Mouse (Mus musculus) layer of hippocampus, adult 2 months (tissue): ENCODE results near the gene Olfr90. TPM values are rescaled to one million over a fixed set of nuclear protein-coding genes. Genes with fewer than 3 reads are reported as not detected.
A peak's percentile ranks its signal among the peaks of the same experiment; 100 is the strongest.

ENCODE experiments used
- DNase-seq, 2 experiments: peaks; one replicate each; pipeline ENCODE4 v3.0.0; 2022; ENCODE audit warnings: low spot score in 2 of 2
- H3K27ac ChIP-seq: fragments of 200-600 bp; 2 replicates; pipeline ENCODE4 v1.8.1; 2022
- H3K4me3 ChIP-seq: fragments of 200-600 bp; 2 replicates; pipeline ENCODE4 v1.8.1; 2022; ENCODE audit warnings: mild to moderate bottlenecking
- CTCF ChIP-seq: fragments of 200-600 bp; conservative IDR thresholded peaks from 2 replicates; pipeline ENCODE4 v1.8.1; 2022; ENCODE audit warnings: antibody characterized with exemption, mild to moderate bottlenecking, moderate library complexity
- total RNA-seq, 2 experiments: library from RNA; stranded (reverse); gene quantifications; 2 replicates each; pipeline ENCODE4 v1.2.3; 2021

Gene Olfr90
- total RNA-seq, 2 experiments from 2014 or later, result not detected

DNA sequence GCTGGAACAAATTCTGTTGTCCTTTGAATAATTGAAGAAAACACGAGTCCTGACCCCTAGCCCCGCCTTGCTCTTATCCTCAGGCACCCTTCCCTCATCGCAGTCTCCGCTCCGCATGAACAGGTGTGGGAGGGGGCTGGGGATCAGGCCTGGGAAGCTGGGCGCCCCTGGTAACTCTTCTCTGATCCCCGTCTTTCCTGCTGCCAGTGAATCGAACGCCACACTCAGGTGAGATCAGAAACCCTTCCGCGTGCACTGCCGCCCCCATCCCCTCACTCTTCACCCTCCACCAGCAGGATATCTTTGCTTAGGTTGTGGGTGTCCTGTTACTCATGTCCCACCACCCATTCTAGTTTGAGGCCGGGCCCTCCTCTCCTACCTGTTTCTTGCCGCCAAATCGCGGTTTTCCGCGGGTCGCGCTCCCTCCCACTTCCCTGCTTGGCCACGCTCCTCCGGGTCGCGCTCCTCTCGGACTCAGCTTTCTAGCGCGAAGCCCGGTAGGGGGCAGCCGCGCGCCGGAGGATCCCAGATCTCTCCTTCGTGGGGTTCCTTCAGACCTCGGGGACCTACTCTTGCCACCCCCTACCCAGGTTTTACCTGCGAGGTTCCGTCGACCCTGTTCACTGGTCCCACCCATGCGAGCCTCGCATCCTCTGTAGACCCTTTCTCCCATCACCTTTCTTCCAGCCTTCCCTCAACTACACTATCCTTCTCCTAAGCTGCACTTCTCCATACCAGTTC, 38.6 kb downstream of the Olfr90 start:
- Histone ChIP-seq H3K27ac (peak overlapping the region; percentile 96), H3K4me3 (peak overlapping the region; percentile 89)
- peak; percentile 66 to 81 for DNase-seq
- peak; percentile 88 for TF ChIP-seq CTCF

- peak overlapping the region; percentile 39 for H3K4me3 ChIP-seq
- DNase-seq, result no peak
- no peak for TF ChIP-seq CTCF
- H3K27ac ChIP-seq, result peak overlapping the region; percentile 19; the same call in 1 of the 2 replicates
Observed at GRCm38 (mm10) chr17:37048383-37048782, 39.9 kb downstream of the Olfr90 start.

- peak overlapping the region; percentile 97; the same call in 1 of the 2 replicates for H3K27ac ChIP-seq
- DNase-seq, result no peak
- peak overlapping the region; percentile 83 for H3K4me3 ChIP-seq
- TF ChIP-seq CTCF, result peak; percentile 67
Observed at GRCm38 (mm10) chr17:37047981-37048380, 40.3 kb downstream of the Olfr90 start.

DNA sequence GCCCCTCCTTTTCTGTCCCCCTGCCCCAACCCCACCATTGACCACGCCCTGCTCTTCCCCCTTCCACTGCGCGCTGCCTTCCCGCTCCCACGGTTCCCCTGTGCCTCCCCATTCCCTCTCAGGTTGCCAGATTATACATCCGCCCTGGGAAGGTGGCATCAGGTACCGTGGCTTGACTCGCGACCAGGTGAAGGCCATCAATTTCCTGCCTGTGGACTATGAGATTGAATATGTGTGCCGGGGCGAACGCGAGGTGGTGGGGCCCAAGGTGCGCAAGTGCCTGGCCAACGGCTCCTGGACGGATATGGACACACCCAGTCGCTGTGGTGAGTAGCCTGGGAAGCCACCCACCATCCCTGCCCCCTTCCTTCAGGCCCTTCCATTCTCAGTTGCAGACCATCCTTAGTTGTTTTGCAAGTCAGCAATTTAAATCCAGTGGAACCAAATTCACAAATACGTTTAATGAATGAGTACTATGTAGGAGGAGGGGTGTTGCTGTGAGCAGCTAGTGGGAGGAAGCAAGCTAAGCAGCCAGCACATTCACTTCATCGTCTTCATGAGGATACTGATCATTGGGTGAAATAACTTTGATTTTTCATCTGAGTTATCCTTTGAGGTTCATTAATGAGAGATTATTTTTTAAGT, 40.8 kb downstream of the Olfr90 start:
- Histone ChIP-seq H3K4me3 (peak overlapping the region; percentile 83), H3K27ac (peak overlapping the region; percentile 97)
- DNase-seq, result no peak
- TF ChIP-seq CTCF, result no peak

GRCm38 (mm10) chr17:37046312-37047112, 41.8 kb downstream of the Olfr90 start:
- Histone ChIP-seq H3K27ac (peak overlapping the region; percentile 97), H3K4me3 (peak overlapping the region; percentile 83)
- DNase-seq, result peak; percentile 63 to 69
- TF ChIP-seq CTCF, result peak; percentile 61

GRCm38 (mm10) chr17:37045611-37046311, 42.5 kb downstream of the Olfr90 start, which contains the start of gene Gabbr1:
Gene Gabbr1, plus strand, starts transcription at chr17:37045966.
- no peak for TF ChIP-seq CTCF
- DNase-seq, result peak; percentile 84 to 86
- H3K27ac ChIP-seq, result peak within 1 kb of the TSS; percentile 97
- peak within 1 kb of the TSS; percentile 83 for H3K4me3 ChIP-seq

DNA sequence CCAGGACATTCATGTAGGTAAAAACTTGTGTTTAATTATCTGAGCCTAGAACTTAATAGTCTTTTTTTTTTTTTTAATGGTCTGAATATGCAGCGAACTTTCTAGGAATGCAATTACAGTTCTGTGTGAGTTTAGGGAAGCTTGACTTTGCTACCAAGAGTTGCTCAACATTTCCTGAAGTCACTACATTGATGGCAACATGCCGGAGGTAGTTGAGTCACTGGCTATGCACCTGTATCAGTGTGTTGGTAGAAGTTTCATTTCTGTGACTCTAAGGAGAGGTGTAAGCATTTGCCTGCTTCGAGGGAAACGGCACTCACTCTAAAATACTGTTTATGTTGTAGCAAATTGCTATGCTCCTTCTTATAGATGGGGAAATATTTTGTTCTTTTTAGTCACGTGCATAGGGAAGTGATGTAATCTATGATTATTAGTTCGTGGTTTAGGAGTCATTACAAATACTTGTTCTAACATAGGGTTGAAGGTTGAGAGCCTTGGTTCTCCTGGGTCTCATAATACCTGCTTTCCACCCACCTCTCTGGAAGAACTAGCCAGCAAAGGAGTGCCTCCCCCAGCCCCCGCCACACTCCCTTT, 43.6 kb downstream of the Olfr90 start:
- Histone ChIP-seq H3K4me3 (peak overlapping the region; percentile 83), H3K27ac (peak overlapping the region; percentile 97)
- DNase-seq, result no peak
- TF ChIP-seq CTCF, result no peak

- Histone ChIP-seq H3K4me3 (no peak overlapping the region), H3K27ac (no peak overlapping the region)
- no peak for TF ChIP-seq CTCF
- DNase-seq, result no peak
Observed at GRCm38 (mm10) chr17:37039127-37039894, 49.0 kb downstream of the Olfr90 start.

Other genes with a start within 250 kb of the Olfr90 start
- not detected for gene Trim15, start 221.3 kb downstream of the Olfr90 start, total RNA-seq
- gene Trim10, start 218.9 kb downstream of the Olfr90 start, total RNA-seq, result not detected
- gene Trim40, start 198.4 kb downstream of the Olfr90 start, total RNA-seq, result not detected
- gene Trim31, start 190.4 kb downstream of the Olfr90 start, total RNA-seq, result under 1 TPM in 1 of 2 experiments, not detected in 1; 0.15 TPM
- 1 to 10 TPM; 5.2 to 5.3 TPM for gene Rnf39, start 145.6 kb downstream of the Olfr90 start, total RNA-seq
- gene Ppp1r11, start 136.8 kb downstream of the Olfr90 start, total RNA-seq, result 100 to 1,000 TPM; 132 to 139 TPM
- 10 to 100 TPM; 30.6 to 34.5 TPM for gene Znrd1, start 129.9 kb downstream of the Olfr90 start, total RNA-seq
- gene Znrd1as, start 129.9 kb downstream of the Olfr90 start, total RNA-seq, result 1 to 10 TPM; 6.2 to 7.3 TPM
- gene 2410137M14Rik, start 107.3 kb downstream of the Olfr90 start, total RNA-seq, result not detected
- 1 to 10 TPM in 1 of 2 experiments, under 1 TPM in 1; 0.37 to 1.2 TPM for gene H2-M5, start 99.0 kb downstream of the Olfr90 start, total RNA-seq
- 10 to 100 TPM; 15.0 to 15.8 TPM for gene Zfp57, start 87.3 kb downstream of the Olfr90 start, total RNA-seq
- gene Mog, start 65.1 kb downstream of the Olfr90 start, total RNA-seq, result 10 to 100 TPM; 42.6 to 45.6 TPM
- gene Gabbr1, start 42.5 kb downstream of the Olfr90 start, total RNA-seq, result 100 to 1,000 TPM; 682 to 738 TPM
- gene Olfr91, start 9.8 kb upstream of the Olfr90 start, total RNA-seq, result not detected
- not detected for gene Olfr92, start 31.6 kb upstream of the Olfr90 start, total RNA-seq
- not detected for gene Olfr93, start 73.0 kb upstream of the Olfr90 start, total RNA-seq
- not detected for gene Ubd, start 105.4 kb upstream of the Olfr90 start, total RNA-seq
- gene Olfr94, start 112.5 kb upstream of the Olfr90 start, total RNA-seq, result not detected
- gene Olfr95, start 124.6 kb upstream of the Olfr90 start, total RNA-seq, result not detected
- gene Olfr96, start 131.6 kb upstream of the Olfr90 start, total RNA-seq, result not detected
- not detected for gene Olfr97, start 148.8 kb upstream of the Olfr90 start, total RNA-seq
- gene Olfr98, start 175.2 kb upstream of the Olfr90 start, total RNA-seq, result not detected
- gene H2-M3, start 181.7 kb upstream of the Olfr90 start, total RNA-seq, result 1 to 10 TPM; 2.4 to 3.4 TPM
- gene Olfr99, start 195.0 kb upstream of the Olfr90 start, total RNA-seq, result not detected
- not detected for gene Olfr101, start 215.8 kb upstream of the Olfr90 start, total RNA-seq
- not detected for gene Olfr102, start 228.6 kb upstream of the Olfr90 start, total RNA-seq